Mouse (Mus musculus): ENCODE results near the gene Adk.

GRCm38 (mm10) chr14:21143406-21144115 lies 91.2 kb downstream of the Adk start:
- TF ChIP-seq CTCF (conservative IDR thresholded peaks at IDR 0.05 in 1 of 2, IDR thresholded peaks at IDR 0.05 in 1 of 2; ENCODE audit: low read depth in 2 of 2, low read length in 2 of 2), result peak; percentile 60 to 80; a peak in 3 of 4 replicates
- no peak for TF ChIP-seq POLR2A (IDR thresholded peaks at IDR 0.05; ENCODE audit: low read depth, low read length)
- TF ChIP-seq HCFC1 (IDR thresholded peaks at IDR 0.05; ENCODE audit: low read depth, low read length), result no peak
- TF ChIP-seq GABPA (IDR thresholded peaks at IDR 0.05; ENCODE audit: insufficient replicate concordance, low read depth, low read length), result no peak
- no peak for TF ChIP-seq EP300 (IDR thresholded peaks at IDR 0.05; ENCODE audit: low read length)
- no peak for TF ChIP-seq USF1 (IDR thresholded peaks at IDR 0.05; ENCODE audit: low read depth, low read length)
- no peak for TF ChIP-seq MAX (IDR thresholded peaks at IDR 0.05; ENCODE audit: low read length)
- TF ChIP-seq CHD1 (IDR thresholded peaks at IDR 0.05; ENCODE audit: low read depth, low read length), result no peak
- TF ChIP-seq MXI1 (IDR thresholded peaks at IDR 0.05; ENCODE audit: low read depth, low read length), result no peak
- TF ChIP-seq ZNF384 (IDR thresholded peaks at IDR 0.05; ENCODE audit: low read depth, low read length), result no peak
- no peak for TF ChIP-seq ZKSCAN1 (IDR thresholded peaks at IDR 0.05; ENCODE audit: borderline replicate concordance, low read depth, low read length)
- no peak for TF ChIP-seq IRF4 (IDR thresholded peaks at IDR 0.05; ENCODE audit: low read depth, low read length)
- no peak for TF ChIP-seq NRF1 (IDR thresholded peaks at IDR 0.05; ENCODE audit: low read depth, low read length)

Measured in CH12.LX (cell line).